Mouse (Mus musculus) hindbrain, postnatal 0 days (tissue): ENCODE results near the gene D8Ertd738e. TPM values are rescaled to one million over a fixed set of nuclear protein-coding genes. Genes with fewer than 3 reads are reported as not detected.

Experiments
- ATAC-seq: fragments of 200-750 bp; cut with Nextera tagmentation; 2 replicates; pipeline ENCODE4 v1.8.0; 2017; ENCODE audit warnings: mild to moderate bottlenecking, moderate TSS enrichment, moderate library complexity
- DNase-seq: peaks from one replicate; pipeline ENCODE4 v3.0.0-alpha.2; 2015; ENCODE audit warnings: low spot score
- H3K27ac ChIP-seq: fragments of 300-500 bp; sonication (generic); 2 replicates; pipeline ENCODE4 v1.5.1; 2014; ENCODE audit warnings: mild to moderate bottlenecking
- H3K27me3 ChIP-seq: fragments of 300-500 bp; sonication (generic); 2 replicates; pipeline ENCODE4 v1.6.1; 2014; ENCODE audit warnings: low read length, mixed read lengths; ENCODE audit not compliant: insufficient read depth
- H3K36me3 ChIP-seq: fragments of 300-500 bp; sonication (generic); 2 replicates; pipeline ENCODE4 v1.6.1; 2014; ENCODE audit warnings: low read length, mixed read lengths; ENCODE audit not compliant: insufficient read depth
- H3K4me1 ChIP-seq: fragments of 300-500 bp; sonication (generic); 2 replicates; pipeline ENCODE4 v1.6.1; 2014; ENCODE audit warnings: antibody characterized with exemption, low read length, mixed read lengths; ENCODE audit not compliant: insufficient read depth
- H3K4me2 ChIP-seq: fragments of 300-500 bp; sonication (generic); 2 replicates; pipeline ENCODE4 v1.6.1; 2014; ENCODE audit warnings: low read depth, mild to moderate bottlenecking, low read length, moderate library complexity, mixed read lengths
- H3K4me3 ChIP-seq: fragments of 300-500 bp; sonication (generic); 2 replicates; pipeline ENCODE4 v1.5.1; 2014; ENCODE audit warnings: low read length
- H3K9ac ChIP-seq: fragments of 300-500 bp; sonication (generic); replicated peaks from 2 replicates; pipeline ENCODE4 v1.6.1; 2014; ENCODE audit warnings: mild to moderate bottlenecking, low read length, moderate library complexity, mixed read lengths
- H3K9me3 ChIP-seq: fragments of 300-500 bp; sonication (generic); 2 replicates; pipeline ENCODE4 v1.6.1; 2016; ENCODE audit warnings: low read length, mixed read lengths
- CTCF ChIP-seq: IDR thresholded peaks from 2 replicates; pipeline ENCODE4 v1.5.1; 2016; ENCODE audit warnings: antibody characterized with exemption, control low read depth, low read depth
- WGBS: fragments of 180-500 bp; shearing (Covaris S2); extraction: QIAGEN DNeasy Blood & Tissue Kit; methylation state at CpG from one replicate; pipeline ENCODE4 v1.1.7; 2014; 5-methylcytosine and 5-hydroxymethylcytosine counted together
- polyA plus RNA-seq: library from polyadenylated mRNA; unstranded; fragments of >200 nt; fragmentation: Nextera tagmentation; extraction: Ambion mirVana; gene quantifications from 2 replicates; pipeline ENCODE4 v1.2.1, GENCODE M21; 2015
- total RNA-seq: library from RNA; depleted of rRNA; stranded (reverse); fragments of >200 nt; gene quantifications from 2 replicates; pipeline ENCODE4 v1.2.3, GENCODE M21; 2014

The D8Ertd738e gene
- total and polyA plus RNA-seq, 2 experiments from 2014 or later: 69.4 to 318 TPM

GRCm38 (mm10) chr8:84236998-84237473, 12.5 kb downstream of the D8Ertd738e start, which contains the start of gene Zswim4:
TSS of gene Zswim4 (minus strand) at chr8:84237055.
- 0% methylated on average over 35 of the region's 35 CpGs for WGBS
- DNase-seq: peak; percentile 99
- peak within 1 kb of the TSS; percentile 80 for H3K27ac ChIP-seq
- no peak for TF ChIP-seq CTCF
- H3K4me3 ChIP-seq: peak within 1 kb of the TSS; percentile 91
- peak; percentile 99 for ATAC-seq
- H3K4me2 ChIP-seq: peak within 1 kb of the TSS; percentile 83
- H3K36me3 ChIP-seq: peaks cover 5% of the 10 kb centered on the region; the same call in 1 of the 2 replicates
- H3K4me1 ChIP-seq: peaks cover 11% of the 10 kb centered on the region; the same call in 1 of the 2 replicates
- peak within 1 kb of the TSS; percentile 98 for H3K9ac ChIP-seq
- H3K9me3 ChIP-seq: no peaks in the 10 kb centered on the region
- H3K27me3 ChIP-seq: no peaks in the 10 kb centered on the region

DNA sequence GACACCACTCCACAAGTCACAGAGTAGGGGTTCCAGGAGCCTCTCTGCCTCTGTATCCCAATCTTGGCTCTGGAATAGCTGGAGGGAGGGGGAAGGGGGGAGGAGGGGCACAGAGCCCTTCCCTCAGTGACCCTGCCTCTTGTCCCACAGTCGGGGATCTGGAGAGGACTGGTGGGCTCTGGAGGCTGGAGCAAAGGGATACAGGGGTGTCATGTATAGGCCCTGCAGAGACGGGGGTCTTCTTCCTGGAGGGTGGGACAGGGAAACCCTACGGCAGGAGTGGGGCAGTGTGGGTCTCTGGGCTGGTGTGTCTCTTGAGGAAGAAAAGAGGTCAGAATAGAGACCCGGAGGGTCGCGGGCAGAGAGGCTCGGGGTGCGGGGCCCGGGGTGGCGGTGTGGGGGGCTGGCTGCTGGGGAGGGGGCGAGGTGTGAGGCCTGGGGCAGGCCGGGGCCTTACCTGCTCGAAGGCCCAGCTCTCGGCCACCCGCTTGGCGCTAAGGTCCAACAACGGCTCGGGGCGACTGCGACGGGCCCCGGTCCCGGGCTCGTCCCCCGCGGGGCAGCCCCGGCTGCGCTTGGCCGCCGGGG, 13.0 kb downstream of the D8Ertd738e start:
- Histone ChIP-seq H3K9ac (peak overlapping the region; percentile 98), H3K4me1 (peaks cover 11% of the 10 kb centered on the region; the same call in 1 of the 2 replicates), H3K4me3 (peak overlapping the region; percentile 91), H3K4me2 (peak overlapping the region; percentile 68), H3K9me3 (no peaks in the 10 kb centered on the region), H3K36me3 (peaks cover 10% of the 10 kb centered on the region; the same call in 1 of the 2 replicates), H3K27ac (peak overlapping the region; percentile 80), H3K27me3 (no peaks in the 10 kb centered on the region)
- under 1% methylated on average over 25 of the region's 30 CpGs for WGBS
- peak; percentile 24 for DNase-seq
- no peak for TF ChIP-seq CTCF
- peak; percentile 41 for ATAC-seq

- Histone ChIP-seq H3K4me1 (peaks cover 11% of the 10 kb centered on the region; the same call in 1 of the 2 replicates), H3K36me3 (peaks cover 12% of the 10 kb centered on the region; the same call in 1 of the 2 replicates), H3K27me3 (no peaks in the 10 kb centered on the region), H3K4me2 (peak overlapping the region; percentile 68), H3K9me3 (no peaks in the 10 kb centered on the region), H3K4me3 (peak overlapping the region; percentile 91), H3K9ac (peak overlapping the region; percentile 98), H3K27ac (peak overlapping the region; percentile 80; the same call in 1 of the 2 replicates)
- DNase-seq: no peak
- TF ChIP-seq CTCF: no peak
- ATAC-seq: no peak
- WGBS: 18% methylated on average over 10 of the region's 10 CpGs
Measured at GRCm38 (mm10) chr8:84235746-84236409, 13.6 kb downstream of the D8Ertd738e start.

DNA sequence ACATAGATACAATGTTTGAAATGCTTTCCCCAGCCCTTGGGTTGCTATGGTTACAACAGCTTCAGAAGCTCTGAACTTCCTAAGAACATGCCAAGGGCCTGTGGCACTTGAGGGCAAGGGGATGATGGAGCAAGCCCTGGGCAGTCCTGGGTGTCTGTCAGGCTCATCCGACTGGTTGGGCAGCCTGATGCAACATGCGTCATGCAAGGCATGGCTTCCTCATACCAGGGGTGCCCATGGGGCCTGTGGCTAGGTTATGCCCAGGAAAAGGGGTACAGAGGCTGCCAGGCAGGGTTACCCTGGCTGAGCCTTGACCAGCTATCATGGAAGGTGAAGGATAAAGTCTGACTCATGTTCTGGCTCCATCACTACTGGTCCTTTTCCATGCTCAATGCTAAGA, 16.5 kb downstream of the D8Ertd738e start:
- H3K9me3 ChIP-seq: no peaks in the 10 kb centered on the region
- peaks cover 11% of the 10 kb centered on the region; the same call in 1 of the 2 replicates for H3K4me1 ChIP-seq
- H3K27me3 ChIP-seq: no peaks in the 10 kb centered on the region
- DNase-seq (no peak), ATAC-seq (no peak)
- TF ChIP-seq CTCF: no peak
- 83% methylated on average over 2 of the region's 2 CpGs for WGBS
- H3K9ac ChIP-seq: no peak overlapping the region
- H3K4me2 ChIP-seq: no peak overlapping the region
- peaks cover 37% of the 10 kb centered on the region for H3K36me3 ChIP-seq
- H3K27ac ChIP-seq: no peak overlapping the region
- no peak overlapping the region for H3K4me3 ChIP-seq

DNA sequence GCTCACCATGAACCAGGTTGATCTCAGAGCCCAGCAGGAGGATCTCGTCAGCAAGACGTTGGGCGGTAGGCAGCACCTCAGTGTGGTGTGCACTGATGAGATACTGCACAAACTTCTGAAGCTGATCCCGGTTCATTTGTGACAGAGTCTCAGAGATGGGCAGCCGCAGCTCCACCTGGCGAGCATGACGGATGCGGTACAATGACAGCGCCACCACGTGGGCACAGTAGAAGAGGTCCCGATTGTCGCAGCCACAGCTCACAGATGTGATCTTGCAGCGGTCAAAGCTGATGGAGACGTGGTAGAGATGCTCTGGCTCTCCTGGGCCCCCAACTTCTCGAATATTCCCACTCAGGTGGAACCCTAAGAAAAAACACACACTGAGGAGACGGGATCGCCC, 18.8 kb downstream of the D8Ertd738e start:
- H3K27ac ChIP-seq: no peak overlapping the region
- H3K36me3 ChIP-seq: peaks cover 60% of the 10 kb centered on the region
- no peaks in the 10 kb centered on the region for H3K9me3 ChIP-seq
- 0 out of 2 replicates have a peak, but pooled peaks have one; percentile 8 for ATAC-seq
- H3K27me3 ChIP-seq: no peaks in the 10 kb centered on the region
- H3K4me2 ChIP-seq: no peak overlapping the region
- H3K4me3 ChIP-seq: no peak overlapping the region
- no peak overlapping the region for H3K9ac ChIP-seq
- WGBS: 80% methylated on average over 17 of the region's 17 CpGs
- TF ChIP-seq CTCF: peak; percentile 49
- H3K4me1 ChIP-seq: peaks cover 7% of the 10 kb centered on the region; the same call in 1 of the 2 replicates
- DNase-seq: no peak

DNA sequence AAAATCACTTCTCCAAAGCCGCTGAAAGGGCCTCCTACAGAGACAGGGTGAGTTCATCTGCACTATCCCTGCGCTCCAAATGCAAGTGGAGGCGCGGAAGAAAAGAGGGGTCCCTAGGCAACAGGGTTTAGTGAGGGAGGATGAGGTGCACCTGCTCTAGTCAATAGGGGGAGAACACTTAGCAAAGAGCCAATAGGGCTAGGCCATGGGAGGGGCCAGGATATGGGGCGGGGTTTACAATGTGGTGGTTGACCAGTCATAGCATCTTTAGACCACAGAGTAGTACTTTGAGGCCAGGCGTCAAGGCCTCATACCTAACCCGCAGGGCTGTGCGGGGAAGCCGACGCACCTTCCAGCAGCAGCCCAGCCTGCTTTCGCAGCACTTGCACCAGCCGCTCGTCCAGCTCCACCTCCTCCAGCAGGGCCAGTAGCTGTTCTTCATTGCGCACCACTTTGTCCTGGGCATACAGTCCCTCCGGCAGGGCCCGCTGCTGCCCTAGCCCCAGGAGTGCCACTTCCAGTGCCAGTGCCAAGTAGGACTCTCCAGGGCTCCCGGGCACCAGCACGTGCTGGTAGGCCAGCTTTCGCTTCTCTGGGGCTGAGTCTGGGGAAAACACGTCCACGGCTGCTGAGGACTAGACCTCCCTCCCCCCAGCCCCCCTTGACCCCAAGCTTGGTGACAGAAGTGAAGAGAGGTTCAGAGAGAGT, 26.0 kb downstream of the D8Ertd738e start:
- ATAC-seq: peak; percentile 44; the same call in 1 of the 2 replicates
- no peak for DNase-seq
- H3K27ac ChIP-seq: no peak overlapping the region
- WGBS: 84% methylated on average over 21 of the region's 21 CpGs
- TF ChIP-seq CTCF: no peak
- peaks cover 71% of the 10 kb centered on the region for H3K36me3 ChIP-seq
- H3K4me2 ChIP-seq: no peak overlapping the region
- H3K4me1 ChIP-seq: no peaks in the 10 kb centered on the region
- no peaks in the 10 kb centered on the region for H3K9me3 ChIP-seq
- H3K4me3 ChIP-seq: no peak overlapping the region
- H3K9ac ChIP-seq: no peak overlapping the region
- no peaks in the 10 kb centered on the region for H3K27me3 ChIP-seq
